Mouse (Mus musculus): ENCODE results near the gene Esp3. TPM values are rescaled to one million over a fixed set of nuclear protein-coding genes. Genes with fewer than 3 reads are reported as not detected.
"Not testable (repeated sequence)": the region's sequence is repeated elsewhere in the genome, so short reads cannot be mapped to it uniquely, and the experiment has no call there.

Gene Esp3
- not detected in 2 replicates for polyA plus RNA-seq (2012; rRNA removed)

- DNase-seq; H3K4me1 ChIP-seq (ENCODE audit: control insufficient read depth, insufficient read depth, low read length); H3K27ac ChIP-seq (ENCODE audit: insufficient read depth, low read depth, low read length); H3K4me3 ChIP-seq (ENCODE audit: insufficient read depth, low read depth, low read length); H3K36me3 ChIP-seq (ENCODE audit: control insufficient read depth, insufficient read depth, low read length); H3K27me3 ChIP-seq (replicated peaks; ENCODE audit: control insufficient read depth, insufficient read depth, low read length): not testable (repeated sequence)
- WGBS = 80% methylated on average over 1 of the region's 1 CpGs
These were observed at the start of gene Esp3 for GRCm38 (mm10) chr17:40631775-40632174. TSS of gene Esp3 (plus strand) at chr17:40632075.

DNA sequence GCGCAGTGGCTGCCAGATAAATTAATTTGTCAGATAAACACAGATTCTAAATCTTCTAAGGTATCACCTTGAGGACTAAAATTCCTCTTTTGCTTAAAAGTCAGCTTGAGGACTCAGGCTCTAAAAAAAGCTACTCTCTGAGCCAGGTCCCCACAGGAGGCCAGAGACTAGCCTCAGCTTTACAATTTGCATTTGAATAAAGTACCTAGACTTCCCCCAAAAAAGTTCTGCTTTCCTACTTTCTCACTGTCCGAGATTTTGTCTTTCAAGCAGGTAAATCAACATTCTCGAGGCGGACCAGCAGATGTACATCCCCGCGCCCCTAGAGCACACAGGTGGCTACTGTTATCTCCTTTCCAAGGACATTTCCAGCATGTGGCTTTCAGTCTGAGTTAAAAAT lies 48.0 kb upstream of the Esp3 start:
- not testable (repeated sequence) for H3K4me3 ChIP-seq (ENCODE audit: insufficient read depth, low read depth, low read length); H3K36me3 ChIP-seq (ENCODE audit: control insufficient read depth, insufficient read depth, low read length); H3K27me3 ChIP-seq (replicated peaks; ENCODE audit: control insufficient read depth, insufficient read depth, low read length); DNase-seq; H3K27ac ChIP-seq (ENCODE audit: insufficient read depth, low read depth, low read length); H3K4me1 ChIP-seq (ENCODE audit: control insufficient read depth, insufficient read depth, low read length)
- WGBS = 42% methylated on average over 6 of the region's 6 CpGs

GRCm38 (mm10) chr17:40591297-40591696 lies 40.6 kb upstream of the Esp3 start:
- H3K36me3 ChIP-seq (ENCODE audit: control insufficient read depth, insufficient read depth, low read length) = no peaks in the 10 kb centered on the region
- no peaks in the 10 kb centered on the region for H3K27me3 ChIP-seq (replicated peaks; ENCODE audit: control insufficient read depth, insufficient read depth, low read length)
- no peaks in the 10 kb centered on the region for H3K4me1 ChIP-seq (ENCODE audit: control insufficient read depth, insufficient read depth, low read length)
- H3K27ac ChIP-seq (ENCODE audit: insufficient read depth, low read depth, low read length) = no peak overlapping the region
- TF ChIP-seq CTCF (conservative IDR thresholded peaks at IDR 0.05; ENCODE audit: insufficient read depth, insufficient read length, low read depth, low read length) (no peak), POLR2A (IDR thresholded peaks at IDR 0.05; ENCODE audit: low read depth, low read length) (no peak)
- H3K4me3 ChIP-seq (ENCODE audit: insufficient read depth, low read depth, low read length) = no peak overlapping the region
- DNase-seq = no peak

DNA sequence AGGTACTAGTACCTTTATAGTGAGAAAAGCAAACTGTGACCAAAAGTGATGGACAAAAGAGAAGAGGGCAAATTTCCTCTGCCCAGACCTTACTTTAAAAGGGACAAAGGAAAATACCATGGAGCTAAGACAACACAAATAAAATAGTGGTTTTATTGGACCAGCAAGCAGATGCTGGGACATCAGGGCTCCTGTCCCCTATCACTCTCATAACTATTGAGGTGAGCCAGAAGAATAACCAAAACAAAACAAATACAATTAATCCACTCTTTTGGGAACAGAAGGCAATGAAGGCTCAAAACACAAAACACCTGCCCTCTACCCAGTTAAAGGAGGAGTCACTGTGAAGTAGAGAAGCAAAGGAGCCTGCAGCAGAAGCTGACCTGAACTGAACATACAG lies 33.6 kb upstream of the Esp3 start, which contains the start of gene Esp4:
Esp4 (plus strand) TSS at position 301 of the 400 bp plus-strand sequence.
- Histone ChIP-seq H3K4me1 (ENCODE audit: control insufficient read depth, insufficient read depth, low read length) (no peaks in the 10 kb centered on the region), H3K27ac (ENCODE audit: insufficient read depth, low read depth, low read length) (no peak within 1 kb of the TSS), H3K36me3 (ENCODE audit: control insufficient read depth, insufficient read depth, low read length) (no peaks in the 10 kb centered on the region), H3K27me3 (replicated peaks; ENCODE audit: control insufficient read depth, insufficient read depth, low read length) (no peaks in the 10 kb centered on the region), H3K4me3 (ENCODE audit: insufficient read depth, low read depth, low read length) (no peak within 1 kb of the TSS)
- no peak for DNase-seq
- TF ChIP-seq POLR2A (IDR thresholded peaks at IDR 0.05; ENCODE audit: low read depth, low read length) (no peak), CTCF (conservative IDR thresholded peaks at IDR 0.05; ENCODE audit: insufficient read depth, insufficient read length, low read depth, low read length) (no peak)

GRCm38 (mm10) chr17:40662118-40662679 lies 30.3 kb downstream of the Esp3 start:
- H3K27ac ChIP-seq (ENCODE audit: insufficient read depth, low read depth, low read length); H3K27me3 ChIP-seq (replicated peaks; ENCODE audit: control insufficient read depth, insufficient read depth, low read length); H3K36me3 ChIP-seq (ENCODE audit: control insufficient read depth, insufficient read depth, low read length); H3K4me1 ChIP-seq (ENCODE audit: control insufficient read depth, insufficient read depth, low read length); H3K4me3 ChIP-seq (ENCODE audit: insufficient read depth, low read depth, low read length); DNase-seq: not testable (repeated sequence)
- 74% methylated on average over 9 of the region's 9 CpGs for WGBS

DNA sequence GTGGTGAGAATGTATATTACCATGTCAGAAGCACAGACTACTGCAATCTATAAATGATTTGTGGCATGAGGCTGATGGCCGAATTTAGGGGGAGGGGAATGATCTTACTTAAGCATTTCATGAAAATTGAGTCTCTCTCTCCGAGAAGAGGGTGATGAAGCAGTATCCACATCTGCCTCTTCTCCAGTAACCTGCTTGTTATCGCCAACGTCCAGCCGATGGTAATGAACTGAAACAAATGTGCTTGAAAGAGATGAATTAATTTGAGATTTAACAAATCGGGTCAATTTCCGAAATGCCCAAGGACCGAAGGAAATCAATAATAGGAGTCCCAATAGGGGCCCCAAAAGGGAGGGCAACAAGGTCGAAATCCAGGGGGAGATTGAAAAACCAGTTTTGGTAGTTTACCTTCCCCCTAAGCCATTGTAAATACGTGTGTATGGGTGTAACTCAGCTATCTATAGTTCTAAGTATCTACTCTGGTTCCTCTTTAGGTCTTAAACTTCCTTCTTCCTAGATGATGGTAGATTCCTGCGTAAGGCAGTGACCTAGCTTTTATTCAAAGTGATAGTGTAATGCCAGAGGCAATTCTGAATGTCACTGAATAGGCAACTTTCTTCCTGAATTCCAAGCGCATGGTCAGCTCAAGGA lies 31.4 kb downstream of the Esp3 start:
- WGBS = 77% methylated on average over 12 of the region's 12 CpGs
- not testable (repeated sequence) for DNase-seq; H3K4me1 ChIP-seq (ENCODE audit: control insufficient read depth, insufficient read depth, low read length); H3K4me3 ChIP-seq (ENCODE audit: insufficient read depth, low read depth, low read length); H3K27ac ChIP-seq (ENCODE audit: insufficient read depth, low read depth, low read length); H3K27me3 ChIP-seq (replicated peaks; ENCODE audit: control insufficient read depth, insufficient read depth, low read length); H3K36me3 ChIP-seq (ENCODE audit: control insufficient read depth, insufficient read depth, low read length)

Other genes with a start within 250 kb of the Esp3 start
- gene Esp8, start 112.1 kb upstream of the Esp3 start, polyA plus RNA-seq (2012; rRNA removed) = not detected in 2 replicates
- gene Esp6, start 70.6 kb upstream of the Esp3 start, polyA plus RNA-seq (2012; rRNA removed) = not detected in 2 replicates
- not detected in 2 replicates for gene Esp4, start 33.5 kb upstream of the Esp3 start, polyA plus RNA-seq (2012; rRNA removed)
- gene Esp1, start 95.0 kb downstream of the Esp3 start, polyA plus RNA-seq (2012; rRNA removed) = not detected in 2 replicates
- 0.20 and 0.54 TPM in 2 replicates for gene Crisp2, start 174.9 kb downstream of the Esp3 start, polyA plus RNA-seq (2012; rRNA removed)
- gene Rhag, start 179.1 kb downstream of the Esp3 start, polyA plus RNA-seq (2012; rRNA removed) = not detected in 2 replicates
- gene 9130008F23Rik, start 248.5 kb downstream of the Esp3 start, polyA plus RNA-seq (2012; rRNA removed) = 2.9 and 3.7 TPM in 2 replicates